20 mouse cellular contexts compared by ENCODE assay signal in the genomic region with DNA sequence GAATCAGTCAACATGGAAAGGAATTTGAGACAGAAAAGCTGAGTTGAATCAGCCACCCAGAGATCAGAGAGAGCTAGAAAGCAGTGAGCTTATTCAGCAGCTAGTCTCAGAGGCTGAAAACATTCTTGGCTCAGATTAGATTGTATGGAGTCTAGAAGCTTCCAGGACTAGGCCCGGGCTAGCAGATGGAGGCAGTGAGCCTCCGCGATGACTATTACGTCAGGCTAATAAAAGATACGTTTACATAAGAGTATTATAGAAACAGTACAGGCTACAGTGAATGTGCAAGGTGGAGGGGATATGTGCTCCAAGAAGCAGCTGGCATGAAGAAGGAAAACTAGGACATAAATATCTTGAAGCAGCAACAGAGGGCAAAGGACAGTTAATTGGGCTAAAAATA.
DNase-seq lines count a peak whose midpoint lies in the region; ATAC-seq and TF ChIP-seq lines count a peak whose summit lies in the region.
"Had no signal": no experiment of that assay in that cellular context is flagged by ENCODE, and none has a peak within 500 bp of the region (broad histone marks: within the 10 kb centered on the region; RNA-seq: fewer than 3 reads in every experiment).

No protein-coding gene starts in this region.

- peak overlapping the region; percentile 29; the same call in 1 of the 2 replicates for H3K27ac ChIP-seq in cortical plate, adult 2 months (ENCODE audit: insufficient read depth, low read length)
- H3K27ac ChIP-seq in olfactory bulb, adult 2 months (ENCODE audit: insufficient read depth, low read depth, low read length) = peak overlapping the region; percentile 66
- H3K27ac ChIP-seq: intestine, embryonic 15.5 days; limb, embryonic 13.5 days; liver, embryonic 14.5 days; midbrain, embryonic 12.5 days had no signal

- DNase-seq in frontal cortex, postnatal 10 days (ENCODE audit: low spot score in 2 of 2) = no peak
- DNase-seq in left cerebral cortex, postnatal 25 days (ENCODE audit: low spot score in 2 of 2) = peak; percentile 11 to 34
- DNase-seq in left cerebral cortex, postnatal 4 days = no peak
- DNase-seq in adrenal gland, adult (ENCODE audit: inconsistent age in 2 of 2, low spot score in 1 of 2) = no peak
- DNase-seq: adrenal gland, adult 8-10 months; cerebellum, postnatal 25 days; embryo, embryonic 11 days; kidney, adult 8-10 months; kidney, postnatal 10 days; lung, embryonic 14.5 days; thymus, adult 2 months; thymus, postnatal 4 days had no signal

- intact Hi-C loops in left cerebral cortex, postnatal 25 days (cut with DNase I) = no loop called here
- intact Hi-C loops in left cerebral cortex, postnatal 4 days (cut with DNase I) = no loop called here

- ATAC-seq in frontal cortex, adult (ENCODE audit: low TSS enrichment) = peak; percentile 76
- ATAC-seq: hindbrain, embryonic 16.5 days; intestine, embryonic 15.5 days had no signal

- H3K4me1 ChIP-seq in cortical plate, adult 2 months (ENCODE audit: control insufficient read depth, insufficient read depth, low read length) = no peaks in the 10 kb centered on the region
- peaks cover 3% of the 10 kb centered on the region for H3K4me1 ChIP-seq in olfactory bulb, adult 2 months (ENCODE audit: control insufficient read depth, insufficient read depth, low read length)
- H3K4me1 ChIP-seq: intestine, embryonic 15.5 days had no signal

- 32% methylated on average over 5 of the region's 5 CpGs for WGBS in olfactory bulb, adult 2 months

- TF ChIP-seq CTCF in cortical plate, adult 2 months (IDR thresholded peaks at IDR 0.05; ENCODE audit: extremely low read depth, insufficient read depth, low read length) = no peak
- no peak for TF ChIP-seq CTCF in olfactory bulb, adult 2 months (IDR thresholded peaks at IDR 0.05; ENCODE audit: insufficient read depth, low read depth, low read length)

- no peak overlapping the region for H3K4me3 ChIP-seq in cortical plate, adult 2 months (ENCODE audit: insufficient read depth, low read length)
- H3K4me3 ChIP-seq in olfactory bulb, adult 2 months (ENCODE audit: insufficient read depth, low read depth, low read length) = no peak overlapping the region
- H3K4me3 ChIP-seq: intestine, embryonic 15.5 days; limb, embryonic 13.5 days; midbrain, embryonic 12.5 days had no signal

- TF ChIP-seq POLR2A in cortical plate, adult 2 months (IDR thresholded peaks at IDR 0.05; ENCODE audit: extremely low read depth, insufficient read depth, low read length) = no peak
- no peak for TF ChIP-seq POLR2A in olfactory bulb, adult 2 months (IDR thresholded peaks at IDR 0.05; ENCODE audit: insufficient read depth, low read depth, low read length)

Comparison
In these comparisons a context has a peak if more than half of its experiments do, and no peak if none do; other contexts are left out.
1. DNase-seq: peak in left cerebral cortex, postnatal 25 days (2 of 2); none in frontal cortex, postnatal 10 days (0 of 2), left cerebral cortex, postnatal 4 days (single experiment) and adrenal gland, adult (0 of 2).